Mouse (Mus musculus) retina, adult 2 months (tissue): ENCODE results near the gene Cox10.

Experiments used
- DNase-seq: peaks from one replicate; pipeline ENCODE4 v3.0.0-alpha.2; 2012; ENCODE audit warnings: low read depth, low spot score

Cox10 gene

GRCm38 (mm10) chr11:64047432-64047831 lies 31.8 kb downstream of the Cox10 start:
- DNase-seq, result no peak

GRCm38 (mm10) chr11:64045041-64045440 lies 34.2 kb downstream of the Cox10 start:
- DNase-seq, result no peak

DNA sequence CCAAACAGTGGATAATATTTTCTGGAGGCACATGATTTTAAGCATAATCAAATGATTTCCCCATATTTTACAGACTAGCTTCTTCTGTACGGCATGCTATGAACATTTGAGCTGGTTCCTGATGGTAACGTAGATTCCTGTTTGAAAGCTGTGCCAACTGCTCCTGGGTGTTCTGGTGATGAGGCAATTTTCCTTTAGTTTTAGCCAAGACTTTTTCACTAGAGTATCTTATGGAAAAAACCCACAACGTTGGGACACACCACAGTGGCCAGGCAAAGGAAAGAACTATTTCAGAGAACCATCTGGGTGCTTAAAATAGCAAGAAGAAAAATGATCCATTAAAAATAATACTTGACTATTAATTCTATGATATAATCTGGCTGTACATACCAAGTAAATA lies 35.2 kb downstream of the Cox10 start:
- DNase-seq, result no peak

DNA sequence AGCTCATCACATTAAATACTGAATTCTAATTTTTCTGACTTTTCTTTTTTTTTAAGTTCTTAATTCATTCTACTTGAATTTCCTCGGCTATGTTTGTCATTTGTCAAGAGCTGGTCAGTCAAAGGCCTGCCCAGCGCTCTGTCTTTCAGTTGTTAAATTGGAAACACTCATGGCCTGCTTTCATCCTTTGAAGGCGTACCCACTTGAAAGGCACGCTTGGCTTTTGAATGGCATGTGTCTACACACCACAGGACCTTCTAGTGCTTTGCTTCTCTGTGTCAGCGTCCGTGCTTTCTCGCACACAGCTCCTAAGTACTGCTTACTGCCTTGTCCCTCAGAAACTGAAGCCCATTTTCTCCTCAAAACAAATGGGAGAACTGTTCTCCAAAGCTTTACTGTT lies 38.0 kb downstream of the Cox10 start:
- no peak for DNase-seq

DNA sequence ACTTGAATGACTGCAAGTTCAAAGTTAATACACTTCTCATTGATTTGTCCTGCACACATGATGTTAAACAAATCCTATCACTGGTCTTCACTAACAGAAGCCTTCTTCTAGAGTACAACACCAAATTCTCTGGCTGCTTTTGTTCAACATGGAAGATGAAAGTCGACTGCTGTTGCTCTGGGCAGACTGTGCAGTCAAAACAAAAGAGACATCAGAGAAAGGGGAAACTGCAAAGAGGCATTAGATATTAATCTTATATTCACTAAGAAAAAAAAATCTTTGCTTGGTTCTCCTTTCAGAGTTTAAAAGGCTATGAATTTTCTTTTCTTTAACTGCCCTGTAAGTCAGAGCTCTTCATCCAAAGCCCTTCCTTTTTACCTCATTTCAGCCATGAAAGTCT lies 39.7 kb downstream of the Cox10 start:
- no peak for DNase-seq

DNA sequence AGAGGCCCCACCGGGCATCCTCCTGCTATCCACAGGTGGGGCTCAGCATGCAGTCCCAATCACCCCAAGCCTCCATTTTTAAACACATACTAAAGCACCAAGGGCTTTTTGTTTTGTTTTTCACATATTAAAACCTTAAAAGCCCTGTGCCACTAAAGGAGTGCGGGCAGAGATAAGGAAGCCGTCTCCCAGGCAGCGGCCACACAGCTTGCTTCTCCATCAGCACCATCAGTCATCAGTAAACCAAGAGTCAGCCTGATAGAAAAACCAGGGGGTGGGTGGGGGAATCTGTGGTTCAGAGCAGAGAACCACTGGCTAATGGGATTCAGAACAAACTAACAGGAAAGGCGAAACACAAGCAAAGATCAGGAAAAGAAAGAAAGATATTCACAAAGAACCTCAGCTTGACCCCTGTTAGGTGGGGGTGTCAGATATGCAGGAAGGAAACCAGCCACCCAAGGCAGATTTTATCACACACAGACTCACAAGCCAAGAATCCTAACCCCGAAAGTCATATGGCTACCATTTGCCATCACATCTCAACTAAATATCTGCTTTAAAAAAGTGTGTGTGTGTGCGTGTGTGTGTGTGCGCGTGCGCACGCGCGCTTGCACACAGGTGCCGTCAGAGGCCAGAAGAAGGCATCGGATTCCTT lies 41.7 kb downstream of the Cox10 start:
- no peak for DNase-seq

GRCm38 (mm10) chr11:64036306-64036705 lies 43.0 kb downstream of the Cox10 start:
- DNase-seq, result no peak

DNA sequence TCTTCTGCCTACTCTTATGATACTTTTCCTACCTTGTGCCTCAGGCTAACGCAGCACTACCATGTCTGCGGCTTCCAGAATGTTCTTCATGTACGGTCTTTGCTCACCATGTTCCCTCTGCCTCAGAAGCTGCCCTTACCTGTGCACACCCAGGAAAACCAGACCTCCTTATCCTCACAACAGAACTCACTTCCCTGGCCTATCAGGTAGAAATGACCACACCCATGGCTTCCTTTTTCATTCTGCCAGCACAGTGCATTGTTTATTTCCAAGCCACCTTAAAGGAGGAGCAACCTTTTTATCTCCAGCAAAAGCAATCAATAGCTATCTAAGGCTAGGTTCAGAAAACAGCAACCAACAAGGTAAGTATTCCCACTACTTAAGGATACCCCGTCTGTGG lies 43.6 kb downstream of the Cox10 start:
- DNase-seq, result no peak

DNA sequence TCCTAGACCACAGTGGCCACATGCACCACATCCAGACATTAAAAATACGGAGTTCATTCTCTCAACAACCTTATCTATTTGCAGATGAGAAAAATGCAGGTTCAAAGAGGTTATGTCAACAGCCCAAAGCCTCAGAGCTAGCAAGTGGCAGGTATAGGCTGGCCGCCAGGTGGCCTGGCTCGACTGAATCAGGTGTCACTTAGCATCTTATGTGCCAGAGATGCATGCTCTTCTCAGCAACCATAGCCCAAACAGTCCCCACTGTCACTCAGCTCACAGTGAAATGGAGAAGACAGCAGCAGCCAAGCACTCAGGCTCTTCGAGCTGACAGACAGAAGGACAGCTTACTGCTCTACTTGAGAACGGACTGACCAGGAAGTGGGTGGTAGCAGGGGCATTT lies 44.6 kb downstream of the Cox10 start:
- DNase-seq, result no peak

GRCm38 (mm10) chr11:64027423-64027822 lies 51.8 kb downstream of the Cox10 start:
- no peak for DNase-seq

DNA sequence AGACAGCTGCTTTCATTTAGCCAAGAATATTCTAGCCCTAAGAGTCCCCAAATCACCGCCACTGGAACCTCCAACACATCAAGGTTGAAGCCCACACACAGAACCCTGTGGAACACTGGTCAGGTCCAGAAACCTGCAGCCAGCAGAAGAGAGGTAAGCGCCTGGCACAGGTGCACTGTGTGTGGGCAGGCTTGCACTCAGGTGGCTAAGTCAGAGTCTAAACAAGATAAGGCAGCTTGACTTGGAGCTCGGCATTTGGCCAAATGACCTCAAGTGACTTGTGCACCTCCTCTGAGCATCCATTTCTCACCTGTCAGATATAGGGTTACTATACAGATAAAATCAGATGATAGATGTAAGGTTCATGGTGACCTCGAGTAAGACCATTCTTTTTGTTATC lies 53.4 kb downstream of the Cox10 start:
- DNase-seq, result no peak

GRCm38 (mm10) chr11:64024575-64024974 lies 54.7 kb downstream of the Cox10 start:
- no peak for DNase-seq

GRCm38 (mm10) chr11:64023380-64023981 lies 55.8 kb downstream of the Cox10 start:
- DNase-seq, result no peak

GRCm38 (mm10) chr11:64022403-64023047 lies 56.7 kb downstream of the Cox10 start:
- no peak for DNase-seq

DNA sequence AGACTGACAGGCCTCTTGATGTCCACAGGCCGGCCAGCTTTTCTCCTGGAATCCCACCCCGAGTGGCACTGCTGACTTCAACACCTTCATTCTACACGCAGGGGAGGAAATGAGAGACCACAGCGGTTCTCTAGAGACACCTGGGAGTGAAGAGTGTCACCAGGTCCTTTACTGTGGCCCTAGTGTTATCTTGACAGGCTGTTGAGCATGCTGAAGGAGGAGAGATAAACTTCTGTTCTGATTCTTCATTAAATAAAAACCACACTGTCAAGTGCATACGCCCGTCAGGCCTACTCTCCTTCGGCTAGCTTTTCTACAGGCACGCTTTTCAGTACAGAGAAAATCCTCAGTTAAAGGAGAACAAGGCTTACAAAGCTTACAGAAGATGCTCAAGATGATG lies 60.0 kb downstream of the Cox10 start:
- no peak for DNase-seq

GRCm38 (mm10) chr11:64018165-64018564 lies 61.1 kb downstream of the Cox10 start:
- no peak for DNase-seq

DNA sequence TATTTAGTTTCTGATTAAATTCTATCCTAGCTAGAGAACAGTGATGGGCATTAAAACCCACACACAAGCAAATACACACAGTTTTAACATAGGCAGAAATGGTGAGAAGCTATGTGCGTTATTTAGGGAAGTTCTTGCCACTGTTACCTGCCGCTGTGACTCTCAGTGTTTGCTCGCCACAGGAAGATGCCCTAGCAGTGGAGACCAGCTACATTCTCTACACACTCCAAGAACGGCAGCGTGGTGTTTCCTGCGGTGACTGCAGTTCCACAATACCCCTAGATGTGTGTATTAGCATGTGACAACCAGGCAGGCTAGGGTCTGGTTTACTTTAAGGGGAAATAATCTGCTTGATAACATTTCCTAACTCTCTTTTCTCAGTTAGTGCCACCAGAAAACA lies 64.0 kb downstream of the Cox10 start:
- DNase-seq, result no peak

DNA sequence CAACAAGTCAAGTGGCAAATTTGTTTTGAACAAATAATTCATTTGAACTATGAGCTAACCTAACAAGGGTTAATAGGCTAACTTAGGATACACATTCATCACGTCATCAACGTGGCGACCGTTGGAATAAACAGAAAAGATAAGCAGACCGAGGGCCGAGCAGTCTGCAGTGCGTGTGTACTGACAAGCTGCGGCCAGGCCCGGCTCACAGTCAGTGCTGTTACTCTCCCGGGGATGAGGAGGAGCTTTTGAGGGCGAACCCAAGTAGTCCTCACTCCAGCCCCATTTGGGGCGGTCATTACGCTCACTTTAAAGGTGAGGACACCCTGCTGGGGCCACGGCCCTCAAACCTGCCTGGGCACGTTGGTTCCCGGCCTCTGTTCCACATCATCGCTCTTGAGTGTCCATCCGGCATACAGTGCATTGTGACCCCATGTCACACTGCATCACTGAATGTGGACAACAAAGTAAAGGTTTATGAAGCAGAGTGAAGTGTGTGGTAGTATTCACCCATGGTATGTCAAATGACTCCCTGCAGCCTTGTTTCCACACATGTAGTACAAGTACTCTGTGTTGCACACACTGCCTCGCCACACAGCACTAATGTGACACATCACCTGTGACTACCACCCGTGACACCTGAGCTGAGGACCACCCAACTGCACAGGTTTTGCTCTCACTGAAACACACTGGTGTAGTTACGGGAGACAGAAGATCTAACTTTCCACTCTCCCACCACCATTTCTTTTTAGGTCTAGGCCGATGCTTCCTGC lies 68.4 kb downstream of the Cox10 start:
- DNase-seq, result no peak

DNA sequence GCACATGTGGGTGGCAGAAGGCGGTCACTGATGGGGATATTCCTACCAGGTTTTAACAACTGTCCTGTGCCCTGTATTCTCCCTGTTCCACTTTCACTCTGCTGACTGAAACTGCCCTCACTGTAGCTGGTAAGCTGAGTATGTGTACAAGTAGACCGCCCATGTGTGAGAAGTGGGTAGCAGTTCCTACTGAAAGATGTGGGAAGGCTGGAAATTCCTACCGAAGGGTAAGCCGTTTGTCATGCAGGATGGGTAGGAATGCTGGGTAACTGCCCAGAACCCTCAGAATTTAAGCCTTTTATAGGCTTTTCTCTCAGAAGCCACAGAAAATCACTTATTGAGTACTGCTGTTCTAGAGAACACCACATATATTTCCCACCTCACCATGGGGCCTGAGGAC lies 75.1 kb downstream of the Cox10 start:
- no peak for DNase-seq

GRCm38 (mm10) chr11:64003484-64003883 lies 75.8 kb downstream of the Cox10 start:
- peak; percentile 15 for DNase-seq

- no peak for DNase-seq
Measured at GRCm38 (mm10) chr11:64002629-64003028, 76.6 kb downstream of the Cox10 start.

DNA sequence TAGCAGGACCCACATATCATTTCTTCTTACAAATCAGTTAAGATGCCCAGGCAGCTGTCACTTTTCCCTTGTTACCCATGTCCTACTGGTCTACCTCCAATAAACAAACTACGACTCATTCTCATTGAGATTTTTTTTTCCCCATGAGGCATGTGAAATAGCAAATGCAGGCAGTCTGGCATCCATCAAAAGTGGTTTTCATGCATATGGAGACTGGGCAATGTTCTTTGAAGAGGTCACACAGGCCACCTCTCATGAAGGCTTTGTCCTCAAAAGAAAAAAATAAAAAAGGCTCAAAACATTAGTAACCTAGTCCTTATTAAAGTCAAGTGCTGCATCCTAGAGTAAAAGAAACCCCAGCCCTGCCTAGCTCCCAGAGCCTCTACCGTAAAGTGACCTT lies 78.2 kb downstream of the Cox10 start:
- DNase-seq, result no peak
